ENCODE assay signal across 13 mouse cellular contexts in the genomic region with DNA sequence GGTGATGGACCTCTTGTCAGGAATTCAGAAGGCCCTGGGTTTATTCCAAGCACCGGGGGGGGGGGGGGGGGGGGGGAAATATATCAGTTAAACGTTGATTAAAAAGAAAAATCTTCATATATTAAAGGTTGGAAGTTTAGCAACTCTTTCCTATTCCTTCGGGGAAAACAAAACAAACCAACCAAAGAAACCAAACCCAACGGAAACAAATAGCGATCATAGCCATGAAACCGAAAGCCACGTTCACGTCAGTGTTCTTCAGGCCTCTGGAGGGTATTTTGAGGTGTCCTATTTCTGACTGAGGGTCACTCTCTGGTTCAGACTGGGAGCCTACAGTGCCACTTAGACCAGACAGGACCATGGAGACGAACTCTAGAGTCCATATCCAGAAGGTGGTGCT.
"Had no signal": no experiment of that assay in that cellular context is flagged by ENCODE, and none has a peak within 500 bp of the region (broad histone marks: within the 10 kb centered on the region; RNA-seq: fewer than 3 reads in every experiment).

No protein-coding gene starts in this region.

- H3K27ac ChIP-seq: kidney, postnatal 0 days; limb, embryonic 12.5 days; liver, embryonic 14.5 days; midbrain, embryonic 10.5 days; neural tube, embryonic 13.5 days had no signal

- DNase-seq: kidney, adult 9 months; kidney, postnatal 36 days; lung, adult 2 months; retina, postnatal 1 day; spleen, adult 18-20 months; thymus, adult 2 months; thymus, postnatal 25 days had no signal

- H3K9ac ChIP-seq: limb, embryonic 12.5 days; liver, embryonic 14.5 days; neural tube, embryonic 13.5 days had no signal

- H3K36me3 ChIP-seq: limb, embryonic 12.5 days; midbrain, embryonic 10.5 days; neural tube, embryonic 13.5 days had no signal

- ATAC-seq: midbrain, embryonic 16.5 days had no signal

- H3K9me3 ChIP-seq: limb, embryonic 12.5 days; midbrain, embryonic 10.5 days; neural tube, embryonic 13.5 days had no signal

- H3K4me1 ChIP-seq: neural tube, embryonic 13.5 days had no signal

- H3K27me3 ChIP-seq: neural tube, embryonic 13.5 days had no signal

- H3K4me2 ChIP-seq: limb, embryonic 12.5 days; neural tube, embryonic 13.5 days had no signal

- H3K4me3 ChIP-seq: limb, embryonic 12.5 days; midbrain, embryonic 10.5 days; neural tube, embryonic 13.5 days had no signal
